Mouse (Mus musculus) lung, postnatal 0 days (tissue): ENCODE data around the gene Tubb4a.

Source experiments
- CTCF ChIP-seq: IDR thresholded peaks from 2 replicates; pipeline ENCODE4 v1.5.1; 2016; ENCODE audit warnings: antibody characterized with exemption, mild to moderate bottlenecking
- EP300 ChIP-seq: IDR thresholded peaks from 2 replicates; pipeline ENCODE4 v1.6.1; 2016; ENCODE audit warnings: antibody characterized with exemption, mild to moderate bottlenecking, control low read depth

- TF ChIP-seq EP300 (no peak), CTCF (no peak)
Observed at GRCm38 (mm10) chr17:57110005-57110404, 22.4 kb upstream of the Tubb4a start.
